Mouse (Mus musculus) spleen, embryonic (tissue): ENCODE results near the gene Hexa.

Experiments
- CTCF ChIA-PET: fragments of 350-600 bp; sonication (Branson Sonifier 250); formaldehyde crosslinking; loops from one replicate; lab custom pipeline; 2022; lab: Charles Lee

Hexa gene

GRCm38 (mm10) chr9:59552610-59553009 lies 13.3 kb downstream of the Hexa start:
- CTCF ChIA-PET: interaction anchor here (1.2 kb wide), 1 partner anchor 9 kb away, joined by 4 read pairs; no protein-coding TSS in a partner anchor

GRCm38 (mm10) chr9:59553719-59554118 lies 14.4 kb downstream of the Hexa start:
- CTCF ChIA-PET: interaction anchor here (1.2 kb wide), 1 partner anchor 10 kb away, joined by 4 read pairs; no protein-coding TSS in a partner anchor

GRCm38 (mm10) chr9:59565600-59565999 lies 26.3 kb downstream of the Hexa start:
- CTCF ChIA-PET: interaction anchor here (0.9 kb wide), 1 partner anchor 8 kb away, joined by 3 read pairs; no protein-coding TSS in a partner anchor

GRCm38 (mm10) chr9:59567111-59567510 lies 27.8 kb downstream of the Hexa start:
- CTCF ChIA-PET: interaction anchor here (0.6 kb wide), 2 partner anchors 52 to 673 kb away, joined by 3 read pairs; no protein-coding TSS in a partner anchor

GRCm38 (mm10) chr9:59571852-59572251 lies 32.5 kb downstream of the Hexa start:
- CTCF ChIA-PET: no interaction called here

- CTCF ChIA-PET: no interaction called here
These were observed 38.1 kb downstream of the Hexa start for GRCm38 (mm10) chr9:59577401-59577800.

GRCm38 (mm10) chr9:59577844-59578504 lies 38.6 kb downstream of the Hexa start, which contains the start of gene Celf6:
Gene Celf6, plus strand, starts transcription at chr9:59577917.
- CTCF ChIA-PET: interaction anchor here (0.6 kb wide), 1 partner anchor 31 kb away, joined by 10 read pairs; no protein-coding TSS in a partner anchor

- CTCF ChIA-PET: interaction anchor here (0.6 kb wide), 1 partner anchor 31 kb away, joined by 10 read pairs; no protein-coding TSS in a partner anchor
These were observed 39.1 kb downstream of the Hexa start for GRCm38 (mm10) chr9:59578505-59578867.

GRCm38 (mm10) chr9:59584871-59585308 lies 45.5 kb downstream of the Hexa start:
- CTCF ChIA-PET: no interaction called here

GRCm38 (mm10) chr9:59588252-59588651 lies 48.9 kb downstream of the Hexa start:
- CTCF ChIA-PET: no interaction called here

GRCm38 (mm10) chr9:59588710-59589671 lies 49.7 kb downstream of the Hexa start:
- CTCF ChIA-PET: interaction anchor here (0.6 kb wide), 1 partner anchor 14 kb away, joined by 4 read pairs; no protein-coding TSS in a partner anchor

- CTCF ChIA-PET: no interaction called here
These were observed 50.5 kb downstream of the Hexa start for GRCm38 (mm10) chr9:59589703-59590439.

- CTCF ChIA-PET: no interaction called here
These were observed 62.3 kb downstream of the Hexa start for GRCm38 (mm10) chr9:59601661-59602060.

- CTCF ChIA-PET: interaction anchor here (0.5 to 0.6 kb wide), 2 partner anchors 13 to 660 kb away, joined by 3 read pairs; no protein-coding TSS in a partner anchor
These were observed 66.6 kb downstream of the Hexa start for GRCm38 (mm10) chr9:59605967-59606366.

GRCm38 (mm10) chr9:59610950-59611349 lies 71.6 kb downstream of the Hexa start:
- CTCF ChIA-PET: interaction anchor here (0.6 kb wide), 1 partner anchor 650 kb away, joined by 6 read pairs; no protein-coding TSS in a partner anchor
